Mouse (Mus musculus) heart, postnatal 10 days (tissue): ENCODE data around the gene Basp1. TPM values are rescaled to one million over a fixed set of nuclear protein-coding genes. Genes with fewer than 3 reads are reported as not detected.

Experiments used
- DNase-seq, 2 experiments: peaks; one replicate each; pipeline ENCODE4 v3.0.0; 2021
- intact Hi-C: fragments of 180-260 bp; cut with DNase I; formaldehyde crosslinking; loops from one replicate; pipeline ENCODE4 v1.15.1; 2025
- total RNA-seq, 2 experiments: library from RNA; stranded (reverse); gene quantifications; 2 replicates each; pipeline ENCODE4 v1.2.3; 2021

Basp1 gene
- total RNA-seq, 2 experiments from 2014 or later: 6.7 to 8.4 TPM

DNA sequence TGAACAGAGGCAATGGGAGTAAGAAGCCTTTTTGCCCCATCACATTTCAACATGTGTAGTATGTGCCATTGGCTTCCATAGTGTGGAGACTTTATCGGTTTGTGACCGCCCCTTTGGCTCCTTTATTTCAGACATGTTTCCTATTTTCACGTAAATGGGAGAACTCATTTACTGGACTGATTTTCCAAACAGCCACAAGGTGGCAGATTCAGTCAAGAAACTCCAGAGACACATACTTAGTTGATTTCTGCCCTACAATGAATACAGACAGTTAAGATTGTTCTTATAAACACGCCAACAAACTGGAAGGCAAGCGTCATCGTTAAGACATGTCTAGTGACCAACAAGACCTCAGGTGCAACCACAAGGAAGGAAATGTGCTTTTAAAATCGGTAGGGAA lies 15.0 kb upstream of the Basp1 start:
- peak; percentile 43 to 62 for DNase-seq

DNA sequence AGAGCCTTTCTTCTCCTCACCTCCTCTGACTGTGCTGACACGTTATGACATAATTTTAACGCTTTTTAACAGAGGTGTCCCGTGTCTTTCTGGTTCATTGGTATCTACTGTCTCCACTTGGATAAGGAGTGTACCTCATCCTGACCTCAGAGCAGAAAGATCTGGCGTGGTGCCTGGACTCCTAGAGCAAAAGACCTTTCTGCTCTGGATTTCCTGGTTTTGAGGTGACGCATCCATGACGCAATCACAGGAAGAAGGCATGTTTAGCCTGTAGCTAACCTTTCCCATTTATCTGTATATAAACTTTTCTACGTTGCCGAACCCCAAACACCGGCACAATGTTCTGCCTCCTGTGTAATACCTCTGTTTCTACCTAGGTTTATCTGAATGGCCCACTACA lies 6.7 kb upstream of the Basp1 start:
- intact Hi-C loops: no loop called here
- no peak for DNase-seq

More for the DNA sequence above, 15.0 kb upstream of the Basp1 start:
- intact Hi-C loops: loop anchor here (2.0 to 5.0 kb wide), 3 partner anchors 288 to 529 kb away; no protein-coding TSS in a partner anchor

DNA sequence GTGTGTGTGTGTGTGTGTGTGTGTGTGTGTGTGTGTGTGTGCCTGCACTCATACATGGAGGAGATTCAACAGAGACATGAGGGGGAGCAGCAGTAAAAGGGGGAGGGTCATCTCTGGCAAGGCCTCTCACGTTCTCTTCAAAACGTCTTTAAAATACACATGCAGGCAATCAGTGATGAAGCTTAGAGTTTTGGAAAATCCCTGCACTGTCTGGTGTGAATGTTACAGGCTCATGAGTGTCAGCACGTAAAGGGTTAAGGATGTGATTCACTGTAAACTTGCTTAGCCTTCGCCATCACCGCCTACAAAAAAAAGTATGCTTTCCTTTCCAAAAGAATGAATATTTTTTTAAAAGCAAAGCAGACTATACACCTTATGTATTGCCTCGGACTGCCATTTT lies 2.8 kb upstream of the Basp1 start:
- DNase-seq: no peak
- intact Hi-C loops: no loop called here

GRCm38 (mm10) chr15:25415958-25416357 lies 2.4 kb upstream of the Basp1 start:
- no peak for DNase-seq
- intact Hi-C loops: no loop called here

DNA sequence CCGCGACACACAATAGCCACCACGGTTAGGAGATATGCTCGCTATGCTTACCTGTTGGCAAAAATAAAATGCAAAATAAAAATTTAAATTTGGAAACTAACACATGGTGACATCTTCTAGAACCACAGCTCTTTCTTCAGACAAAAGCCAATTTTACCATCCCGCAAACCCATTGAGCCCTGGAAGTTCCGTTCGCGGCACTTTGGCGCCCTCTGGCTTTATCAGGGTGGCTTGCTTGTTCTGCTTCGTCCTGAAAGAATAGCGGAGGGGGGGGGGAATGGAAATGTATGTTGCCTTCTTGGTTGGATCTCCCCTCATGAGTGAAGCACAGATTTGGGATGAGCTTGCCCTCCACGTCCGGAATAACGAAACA lies 1.2 kb upstream of the Basp1 start:
- DNase-seq: peak; percentile 88 to 92
- intact Hi-C loops: loop anchor here (1.0 to 5.0 kb wide), 3 partner anchors 367 to 825 kb away; no protein-coding TSS in a partner anchor

DNA sequence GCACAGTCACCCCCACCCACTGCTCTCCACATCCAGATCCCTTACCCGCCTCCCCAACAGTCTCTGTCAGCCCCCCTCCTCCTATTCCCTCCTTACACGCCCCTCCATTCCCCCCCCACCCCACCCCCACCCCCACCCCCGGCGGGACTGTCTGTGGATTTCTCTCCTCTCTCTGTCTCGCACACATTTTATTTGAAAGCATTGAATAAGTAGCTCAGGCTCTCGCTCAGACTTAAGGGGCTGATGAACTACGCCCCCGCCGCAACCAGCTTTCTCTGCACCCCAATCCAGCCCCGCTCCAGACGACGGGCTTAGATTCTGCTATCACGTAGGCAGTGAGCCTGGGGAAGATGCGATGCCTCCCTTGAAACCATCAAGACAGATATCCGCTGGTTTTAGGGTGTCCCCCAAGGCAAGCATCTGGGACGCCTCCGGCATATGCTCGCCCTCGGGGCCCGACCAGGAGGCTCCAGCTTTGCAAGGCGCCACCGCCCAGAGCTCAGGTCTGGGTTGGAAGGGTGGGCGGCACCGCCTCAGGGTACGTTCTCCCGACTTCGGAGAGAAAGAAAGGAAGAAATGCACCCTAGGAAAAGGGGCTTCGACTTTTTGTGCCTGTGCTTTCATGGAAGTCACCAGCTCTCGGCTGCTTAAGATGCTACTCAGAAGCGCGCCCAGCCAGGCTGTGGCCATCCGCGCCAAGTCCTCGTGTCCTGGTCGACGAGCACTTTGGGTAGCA lies 615 bp upstream of the Basp1 start:
- DNase-seq: no peak
- intact Hi-C loops: loop anchor here (1.0 to 5.0 kb wide), 3 partner anchors 367 to 825 kb away; no protein-coding TSS in a partner anchor

DNA sequence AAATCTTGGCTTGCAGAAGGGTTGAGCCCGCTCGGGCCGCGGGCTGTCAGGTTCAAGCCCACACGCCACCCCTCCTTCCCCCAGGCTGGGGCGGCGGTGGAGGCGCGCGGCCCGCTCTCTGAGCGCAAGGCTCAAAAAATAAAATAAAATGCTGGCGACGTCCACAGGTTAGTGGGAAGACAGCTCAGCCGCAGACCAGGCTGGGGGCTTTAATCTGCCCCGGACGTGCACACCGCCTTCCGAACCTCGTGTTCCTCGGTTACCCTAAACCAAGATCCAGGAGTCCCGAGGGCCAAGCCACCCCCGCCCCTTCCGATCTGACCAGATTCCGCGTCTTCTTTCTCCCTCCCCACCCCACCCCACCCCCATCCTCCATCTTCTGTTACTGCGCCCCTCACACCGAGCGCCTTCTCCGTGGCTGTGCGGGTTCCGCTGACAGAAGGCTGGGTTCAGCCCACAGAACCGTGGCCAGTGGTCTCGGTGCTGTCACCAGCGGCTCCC lies 753 bp downstream of the Basp1 start:
- intact Hi-C loops: loop anchor here (5.0 kb wide), 1 partner anchor 366 kb away; no protein-coding TSS in a partner anchor
- DNase-seq: peak; percentile 14 to 15

DNA sequence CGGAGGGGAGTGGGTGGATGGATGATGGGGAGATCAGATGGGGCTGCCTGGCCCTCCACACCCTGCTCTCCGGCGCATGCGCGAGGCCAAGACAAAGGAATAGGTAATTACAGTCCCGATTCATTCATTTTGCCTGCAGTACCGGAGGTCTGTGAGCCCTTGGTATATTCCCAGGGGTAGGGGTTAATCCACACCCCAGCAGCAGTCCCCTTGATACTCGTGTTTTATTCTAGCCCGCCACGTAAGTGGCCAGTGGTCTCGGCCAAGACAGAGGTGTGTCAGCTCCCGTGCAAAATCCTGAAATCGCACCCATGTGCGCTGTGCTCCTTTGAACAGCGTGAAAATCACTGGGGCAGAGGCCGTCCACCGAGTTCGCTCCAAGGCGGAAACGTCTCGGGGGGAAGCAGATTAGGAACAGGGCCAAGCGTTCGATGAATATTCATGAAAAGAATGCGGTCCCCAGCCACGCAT lies 1.4 kb downstream of the Basp1 start:
- intact Hi-C loops: loop anchor here (5.0 kb wide), 1 partner anchor 365 kb away; no protein-coding TSS in a partner anchor
- DNase-seq: peak; percentile 37 to 41

DNA sequence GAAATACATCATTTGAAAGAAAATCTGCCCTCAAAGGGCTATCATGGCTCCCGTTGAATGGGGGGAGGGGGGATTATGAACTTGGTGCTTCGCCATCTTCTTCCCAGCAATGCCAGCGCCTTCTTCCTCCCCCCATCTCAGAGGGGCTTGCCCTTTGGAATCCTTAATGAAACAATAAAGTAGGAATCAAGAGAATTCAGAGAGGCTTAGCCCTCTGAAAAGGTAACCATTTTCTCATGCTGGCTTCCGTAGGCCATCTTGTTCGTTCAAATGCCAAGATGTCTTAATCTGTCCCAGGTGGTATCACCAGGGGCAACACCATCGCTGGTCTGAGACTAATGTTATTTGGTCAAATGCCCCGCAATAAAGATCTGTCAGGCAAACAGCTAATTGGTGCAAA lies 2.1 kb downstream of the Basp1 start:
- intact Hi-C loops: loop anchor here (5.0 kb wide), 1 partner anchor 364 kb away; no protein-coding TSS in a partner anchor
- DNase-seq: no peak

DNA sequence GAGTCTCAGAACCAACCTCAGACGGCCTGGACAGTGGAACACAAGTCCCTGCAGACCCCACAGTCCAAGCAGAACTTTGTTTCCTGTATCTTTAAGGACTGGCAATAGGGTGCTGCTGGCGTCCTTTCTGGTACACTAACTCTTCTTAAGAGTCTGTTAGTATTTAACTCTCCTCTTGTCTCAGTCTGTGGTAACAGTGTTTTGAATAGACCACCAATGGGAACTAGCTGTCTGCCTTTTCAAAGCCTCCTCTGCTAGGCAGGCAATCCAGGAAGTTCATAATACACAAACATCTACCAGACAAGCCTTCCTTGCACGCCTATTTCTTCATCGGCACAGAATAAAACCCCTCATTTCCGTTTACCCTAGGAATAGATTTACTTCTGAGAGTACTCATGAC lies 7.6 kb downstream of the Basp1 start:
- no peak for DNase-seq

GRCm38 (mm10) chr15:25403879-25404278 lies 9.7 kb downstream of the Basp1 start:
- intact Hi-C loops: no loop called here

More for the DNA sequence above, 7.6 kb downstream of the Basp1 start:
- intact Hi-C loops: no loop called here

DNA sequence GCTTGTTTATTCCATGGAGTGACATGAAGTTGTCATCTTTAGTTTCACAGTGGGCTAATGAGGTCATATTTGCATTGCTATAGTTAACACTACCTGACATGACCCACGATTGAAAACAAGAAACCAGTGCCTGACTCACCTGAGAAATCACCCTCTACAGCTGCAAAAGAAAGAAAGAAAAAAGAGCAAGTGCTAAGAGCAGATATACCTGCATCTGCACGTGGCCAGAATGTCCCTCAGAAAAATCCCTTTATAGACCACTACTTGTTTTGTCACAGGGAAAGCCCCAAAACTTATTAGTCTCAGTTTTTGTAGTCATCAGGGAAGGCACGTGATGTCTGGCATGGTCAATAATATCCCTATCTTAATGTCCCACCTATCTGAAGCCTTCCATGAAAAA lies 11.6 kb downstream of the Basp1 start:
- DNase-seq: no peak
- intact Hi-C loops: no loop called here

More at GRCm38 (mm10) chr15:25403879-25404278, 9.7 kb downstream of the Basp1 start:
- DNase-seq: no peak

DNA sequence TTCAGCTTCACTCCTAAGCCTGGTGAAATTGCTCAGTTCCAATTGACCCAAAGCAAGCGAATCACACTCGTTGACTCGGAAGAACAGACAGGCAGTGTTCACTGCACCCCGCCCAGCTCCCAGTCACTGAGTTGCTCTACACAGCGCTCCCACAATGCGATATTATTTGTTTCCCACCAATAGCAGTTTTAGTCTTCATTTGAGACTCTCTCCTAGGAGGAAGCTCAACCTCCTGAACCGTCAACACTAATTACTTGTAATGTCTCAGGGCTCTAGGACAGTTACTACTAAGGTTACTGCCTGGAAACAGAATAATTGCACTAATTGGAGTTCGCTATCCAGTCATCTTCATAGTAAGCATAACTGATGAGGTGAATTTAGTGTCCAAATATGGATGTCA lies 13.3 kb downstream of the Basp1 start:
- intact Hi-C loops: no loop called here

DNA sequence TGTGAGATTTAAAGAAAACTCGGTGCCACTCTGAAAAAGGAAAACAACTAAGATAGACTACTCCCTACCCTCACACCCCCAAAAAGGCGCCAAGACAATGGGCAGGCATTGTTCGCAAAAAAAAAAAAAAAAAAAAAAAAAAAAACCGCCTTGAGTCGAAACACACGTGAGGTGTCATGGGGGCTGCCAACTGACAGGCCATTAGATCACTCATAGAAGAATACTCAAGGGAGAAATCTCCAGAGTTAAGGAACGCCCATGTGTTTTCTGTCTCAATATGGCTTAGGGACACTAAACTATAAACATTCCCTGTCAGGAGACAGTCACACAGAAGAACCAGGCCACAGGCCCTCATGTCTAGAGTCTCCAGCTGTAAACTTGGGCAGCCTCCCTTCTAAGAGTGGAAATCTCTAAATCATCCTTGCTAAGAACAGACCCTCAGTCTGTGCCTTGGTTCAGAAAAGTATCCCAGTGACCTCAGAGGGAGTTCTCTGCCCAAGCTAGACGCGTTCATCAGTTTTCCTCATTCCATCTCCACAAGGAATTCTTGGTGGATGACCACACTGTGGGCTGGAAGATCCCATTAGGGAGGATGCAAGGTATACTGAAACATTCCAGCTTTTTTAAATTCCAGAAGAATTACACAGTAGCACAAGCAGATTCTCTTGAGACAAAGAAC lies 17.5 kb downstream of the Basp1 start:
- DNase-seq: peak; percentile 22 to 26
- intact Hi-C loops: no loop called here

More for the DNA sequence above, 13.3 kb downstream of the Basp1 start:
- no peak for DNase-seq

- DNase-seq: no peak
- intact Hi-C loops: no loop called here
Measured at GRCm38 (mm10) chr15:25392525-25393099, 21.0 kb downstream of the Basp1 start.

DNA sequence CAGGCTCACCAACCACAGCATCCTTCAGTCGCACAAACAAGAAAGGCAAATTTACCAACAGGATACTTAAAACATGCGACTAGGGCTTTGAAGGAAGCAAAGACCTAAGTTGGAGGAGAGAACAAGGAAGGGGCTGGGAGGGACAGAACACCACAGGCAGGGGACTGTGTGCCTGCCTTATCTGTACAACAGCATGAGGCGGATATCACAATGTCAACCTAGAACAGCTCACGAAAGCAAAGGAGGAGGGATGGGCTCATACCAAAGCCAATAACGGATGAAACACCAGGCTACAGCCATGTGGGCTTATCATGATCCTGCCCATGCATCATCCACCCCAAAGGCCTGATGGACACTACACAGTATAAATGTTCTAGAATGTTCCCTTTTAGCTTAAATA lies 22.4 kb downstream of the Basp1 start:
- no peak for DNase-seq

DNA sequence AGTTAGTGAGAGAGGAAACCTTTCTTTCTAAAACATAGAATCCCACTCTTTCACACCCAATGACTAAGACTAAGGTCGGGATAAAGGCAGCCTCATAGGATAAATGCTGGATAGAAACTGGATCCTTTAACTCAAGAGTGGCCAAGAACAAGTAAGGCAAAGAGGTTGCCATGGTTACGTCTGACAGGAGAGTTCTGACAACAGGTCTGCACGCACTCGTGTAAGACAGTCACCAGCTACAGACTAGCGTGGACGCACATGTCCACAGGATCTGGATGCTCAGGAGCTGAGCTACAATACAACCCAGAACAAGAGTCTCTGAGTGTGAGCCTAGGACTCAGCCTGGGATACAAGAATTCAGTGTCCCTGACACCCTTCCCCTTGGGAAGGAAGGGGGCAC lies 26.0 kb downstream of the Basp1 start:
- DNase-seq: no peak
- intact Hi-C loops: no loop called here

More for the DNA sequence above, 22.4 kb downstream of the Basp1 start:
- intact Hi-C loops: no loop called here

DNA sequence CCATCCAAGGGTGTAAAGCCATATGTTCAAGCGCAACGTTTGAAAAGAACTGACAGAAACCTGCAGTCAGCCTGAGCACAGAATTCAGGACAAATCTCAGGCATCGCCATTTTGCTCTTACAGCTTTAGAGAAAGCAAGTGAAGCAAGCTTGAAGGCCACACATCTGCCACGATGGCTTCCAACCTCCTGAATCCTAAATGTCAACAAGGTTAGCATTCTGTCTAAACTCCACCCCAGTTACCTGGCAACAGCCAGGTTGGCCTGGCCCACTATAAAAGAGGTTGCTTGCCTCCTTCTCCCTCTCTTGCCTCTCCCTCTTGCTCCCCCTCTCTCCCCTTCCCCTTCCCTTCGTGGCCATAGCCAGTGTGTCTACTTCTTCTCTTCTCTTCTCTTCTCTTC lies 33.5 kb downstream of the Basp1 start:
- DNase-seq: no peak
- intact Hi-C loops: no loop called here

GRCm38 (mm10) chr15:25378707-25379106 lies 34.9 kb downstream of the Basp1 start:
- no peak for DNase-seq
- intact Hi-C loops: no loop called here

DNA sequence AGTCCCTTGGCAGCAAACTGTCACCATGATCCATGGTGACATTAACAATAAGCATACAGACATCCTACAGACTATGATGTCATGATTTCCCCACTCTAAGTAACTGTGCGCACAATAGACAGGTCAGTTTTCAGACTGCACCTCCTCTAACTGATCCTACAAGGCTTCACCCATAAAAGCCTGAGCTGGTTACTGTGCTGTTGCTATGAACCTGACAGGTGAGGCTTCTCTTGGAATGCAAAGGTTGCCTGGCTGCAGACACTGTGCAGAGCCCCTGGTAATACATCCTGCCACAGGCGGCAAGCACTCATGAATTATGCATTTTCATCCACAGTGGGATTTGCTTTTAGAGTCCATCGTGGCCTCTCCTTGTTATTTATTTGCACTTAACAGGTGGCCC lies 36.6 kb downstream of the Basp1 start:
- intact Hi-C loops: no loop called here
- no peak for DNase-seq

DNA sequence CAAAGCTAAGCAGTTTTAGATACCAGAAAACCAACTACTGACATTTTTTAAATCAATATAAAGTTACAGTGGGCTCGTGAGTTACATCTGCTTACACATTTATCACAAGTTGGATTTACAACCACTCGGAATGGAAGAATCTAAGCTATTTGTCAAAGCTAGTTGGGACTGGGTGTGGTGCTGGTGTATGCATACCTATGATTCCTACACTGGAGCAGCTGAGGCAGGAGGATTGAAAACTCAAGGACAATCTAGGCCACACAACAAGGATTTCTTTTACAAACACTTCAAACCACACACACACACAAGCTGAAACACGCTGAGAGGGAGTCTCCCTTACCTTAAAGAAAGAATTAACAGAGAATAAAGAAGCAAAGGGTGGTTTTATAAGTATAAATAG lies 40.1 kb downstream of the Basp1 start:
- intact Hi-C loops: no loop called here
- DNase-seq: no peak
